Mouse (Mus musculus): ENCODE results near the gene B4galt2.
A peak's percentile ranks its signal among the peaks of the same experiment; 100 is the strongest.

B4galt2 gene

DNA sequence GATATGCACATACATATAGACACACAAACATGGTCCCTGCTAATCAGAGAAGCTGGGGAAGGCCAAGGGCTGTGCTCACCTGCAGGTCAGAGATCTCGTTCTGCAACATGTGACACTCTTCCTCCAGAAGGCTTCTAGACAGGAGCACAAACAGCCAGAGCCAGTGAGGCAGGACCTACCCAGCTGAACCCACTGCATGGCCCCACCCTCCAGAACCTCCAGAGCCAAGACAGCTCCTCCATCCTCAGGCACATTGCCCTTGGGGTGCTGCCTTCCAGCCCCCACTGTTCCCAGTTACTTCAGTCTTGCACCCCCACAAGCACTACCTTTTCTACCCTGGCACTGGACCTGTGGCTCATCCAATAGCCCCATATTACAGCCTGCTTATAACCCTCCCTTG lies 12.8 kb downstream of the B4galt2 start:
- no peak for DNase-seq (ENCODE audit: low spot score)

DNA sequence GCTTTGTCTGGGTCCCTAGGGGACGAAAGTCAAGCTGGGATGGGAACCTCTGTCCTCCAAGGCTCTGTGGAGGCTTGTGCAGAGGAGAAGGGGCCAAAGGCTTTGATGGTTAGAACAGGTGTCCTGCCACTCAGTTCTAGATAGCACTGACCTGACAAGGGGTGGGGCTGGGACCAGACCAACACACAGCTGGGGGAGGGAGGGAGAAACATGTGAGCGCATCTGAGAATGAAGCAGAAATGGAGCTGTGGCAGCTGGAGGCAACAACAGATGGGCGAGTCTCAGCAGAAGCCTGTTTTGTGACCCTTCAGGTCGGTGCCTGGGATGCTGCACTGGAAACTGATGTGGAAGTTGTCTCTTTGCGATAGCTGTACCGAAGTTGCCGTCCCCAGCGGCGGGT lies 14.0 kb downstream of the B4galt2 start:
- DNase-seq (ENCODE audit: low spot score): no peak

DNA sequence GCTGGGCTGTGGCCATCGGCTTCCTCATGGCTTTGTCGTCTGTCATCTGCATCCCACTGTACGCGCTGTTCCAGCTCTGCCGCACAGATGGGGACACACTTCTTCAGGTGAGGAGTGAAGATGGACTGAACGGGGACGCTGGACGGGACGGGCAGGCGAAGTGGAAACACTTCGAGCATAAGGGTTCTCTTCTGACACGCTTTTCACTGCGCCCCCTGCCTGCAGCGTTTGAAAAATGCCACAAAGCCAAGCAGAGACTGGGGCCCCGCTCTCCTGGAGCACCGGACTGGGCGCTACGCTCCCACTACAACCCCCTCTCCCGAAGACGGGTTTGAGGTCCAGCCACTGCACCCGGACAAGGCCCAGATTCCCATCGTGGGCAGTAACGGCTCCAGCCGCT lies 15.5 kb downstream of the B4galt2 start:
- DNase-seq (ENCODE audit: low spot score): peak; percentile 59

DNA sequence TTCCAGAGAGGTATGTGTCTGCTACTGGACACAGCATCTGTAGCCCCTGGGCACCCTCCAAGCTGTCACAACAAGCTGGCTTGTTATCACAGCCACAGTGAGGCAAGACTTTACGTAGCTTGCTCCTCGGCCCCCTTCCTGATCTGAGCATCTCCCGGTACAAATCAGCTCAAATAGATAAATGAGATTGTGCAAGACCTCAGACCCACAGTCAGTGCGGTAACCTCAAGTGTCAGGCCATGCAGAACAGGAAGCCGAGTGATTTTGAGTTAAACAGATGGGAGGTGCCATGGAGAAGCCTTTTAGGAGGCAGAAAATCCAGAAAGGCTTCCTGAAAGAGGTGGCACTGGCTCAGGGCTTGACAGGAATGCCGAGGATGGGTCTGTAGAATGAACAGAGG lies 16.3 kb downstream of the B4galt2 start:
- no peak for DNase-seq (ENCODE audit: low spot score)

DNA sequence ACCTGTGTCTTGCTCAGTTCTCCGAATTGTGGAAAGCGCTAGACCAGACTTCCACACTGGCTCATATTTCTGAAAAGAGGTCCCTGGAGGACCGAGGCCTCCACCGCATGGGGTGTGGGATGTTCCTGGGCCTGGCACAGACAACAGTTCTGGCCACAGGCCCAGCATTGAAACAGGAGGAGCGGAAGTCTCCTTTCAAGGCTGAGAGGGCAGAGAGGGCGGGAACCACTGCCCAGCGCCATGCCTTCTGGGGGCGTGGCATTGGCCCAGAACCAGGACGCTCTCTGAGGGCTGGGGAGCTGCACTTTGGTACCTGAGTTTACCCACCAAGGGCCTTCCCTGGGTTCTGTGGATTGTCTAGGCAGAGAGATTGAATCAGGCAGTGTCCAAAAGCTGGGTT lies 17.2 kb downstream of the B4galt2 start:
- no peak for DNase-seq (ENCODE audit: low spot score)

- no peak for DNase-seq (ENCODE audit: low spot score)
Observed at GRCm38 (mm10) chr4:117862823-117863222, 20.5 kb downstream of the B4galt2 start.

GRCm38 (mm10) chr4:117860570-117860969 lies 22.7 kb downstream of the B4galt2 start:
- no peak for DNase-seq (ENCODE audit: low spot score)

DNA sequence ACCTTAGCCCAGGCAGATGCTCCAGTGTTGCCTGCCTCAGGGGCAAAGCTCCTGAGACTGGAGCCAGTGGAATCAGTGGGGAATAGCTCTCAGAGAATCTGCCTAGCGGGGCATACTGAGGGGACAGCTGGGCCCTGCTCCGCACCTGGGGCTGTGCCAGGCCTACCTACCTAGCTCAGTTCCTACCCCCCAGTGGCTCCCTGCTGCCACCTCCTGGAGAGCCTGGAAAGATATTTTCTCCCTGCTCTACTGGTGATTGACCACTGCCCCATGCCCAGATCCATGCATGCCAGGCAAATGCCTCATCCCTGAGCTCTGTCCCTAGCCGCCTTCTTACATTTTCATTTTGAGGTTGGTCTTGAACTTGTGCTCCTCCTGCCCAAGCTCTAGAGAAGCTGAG lies 24.5 kb downstream of the B4galt2 start:
- no peak for DNase-seq (ENCODE audit: low spot score)

- no peak for DNase-seq (ENCODE audit: low spot score)
Observed at GRCm38 (mm10) chr4:117855146-117855545, 28.1 kb downstream of the B4galt2 start.

- DNase-seq (ENCODE audit: low spot score): no peak
Observed at GRCm38 (mm10) chr4:117852152-117852868, 31.0 kb downstream of the B4galt2 start.

- no peak for DNase-seq (ENCODE audit: low spot score)
Observed at GRCm38 (mm10) chr4:117850871-117851270, 32.4 kb downstream of the B4galt2 start.

GRCm38 (mm10) chr4:117850176-117850575 lies 33.1 kb downstream of the B4galt2 start:
- DNase-seq (ENCODE audit: low spot score): no peak

- no peak for DNase-seq (ENCODE audit: low spot score)
Observed at GRCm38 (mm10) chr4:117849506-117849905, 33.8 kb downstream of the B4galt2 start.

DNA sequence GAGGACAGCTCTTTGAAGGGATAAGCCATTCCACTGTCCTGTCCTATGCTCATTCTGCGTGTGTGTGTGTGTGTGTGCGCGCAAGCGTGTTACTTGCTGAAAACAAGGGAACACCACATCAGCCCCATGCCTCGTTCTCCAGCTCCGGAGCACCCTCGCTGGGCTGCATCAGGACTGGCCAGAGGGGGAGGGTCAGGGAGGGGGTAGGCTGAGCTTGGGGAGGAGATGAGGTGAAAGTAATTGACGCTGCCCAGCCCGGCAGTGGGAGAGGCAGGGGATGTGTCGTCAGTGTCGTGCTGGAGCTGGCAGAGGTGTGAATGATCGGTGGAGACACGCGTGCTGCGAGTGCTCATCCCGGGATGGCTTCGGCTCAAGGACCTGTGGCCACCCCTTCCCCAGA lies 34.2 kb downstream of the B4galt2 start:
- DNase-seq (ENCODE audit: low spot score): no peak

DNA sequence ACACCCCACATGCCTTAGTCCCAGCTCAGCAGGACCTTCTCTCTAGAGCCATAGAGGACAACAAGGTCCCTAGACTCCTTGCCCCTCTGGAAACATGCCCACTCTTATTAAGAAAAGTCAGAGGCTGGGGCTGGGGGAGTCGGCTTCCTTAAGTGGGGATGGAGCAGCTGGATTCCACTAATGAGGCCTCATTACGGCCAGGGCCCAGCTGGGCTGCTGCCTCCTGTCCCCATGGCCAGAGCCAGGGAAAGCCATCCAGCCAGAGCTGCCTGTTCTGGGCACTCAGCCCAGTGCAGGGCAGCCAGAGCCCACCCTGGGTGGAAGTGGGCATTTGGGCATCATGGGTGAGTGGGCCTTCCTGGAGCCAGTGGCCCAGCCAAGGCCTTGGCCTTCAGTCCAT lies 36.3 kb downstream of the B4galt2 start:
- DNase-seq (ENCODE audit: low spot score): no peak

- DNase-seq (ENCODE audit: low spot score): no peak
Observed at GRCm38 (mm10) chr4:117846261-117846660, 37.0 kb downstream of the B4galt2 start.

GRCm38 (mm10) chr4:117845316-117845715 lies 38.0 kb downstream of the B4galt2 start:
- no peak for DNase-seq (ENCODE audit: low spot score)

- DNase-seq (ENCODE audit: low spot score): no peak
Observed at GRCm38 (mm10) chr4:117844467-117844866, 38.8 kb downstream of the B4galt2 start.

- no peak for DNase-seq (ENCODE audit: low spot score)
Observed at GRCm38 (mm10) chr4:117843101-117843500, 40.2 kb downstream of the B4galt2 start.

DNA sequence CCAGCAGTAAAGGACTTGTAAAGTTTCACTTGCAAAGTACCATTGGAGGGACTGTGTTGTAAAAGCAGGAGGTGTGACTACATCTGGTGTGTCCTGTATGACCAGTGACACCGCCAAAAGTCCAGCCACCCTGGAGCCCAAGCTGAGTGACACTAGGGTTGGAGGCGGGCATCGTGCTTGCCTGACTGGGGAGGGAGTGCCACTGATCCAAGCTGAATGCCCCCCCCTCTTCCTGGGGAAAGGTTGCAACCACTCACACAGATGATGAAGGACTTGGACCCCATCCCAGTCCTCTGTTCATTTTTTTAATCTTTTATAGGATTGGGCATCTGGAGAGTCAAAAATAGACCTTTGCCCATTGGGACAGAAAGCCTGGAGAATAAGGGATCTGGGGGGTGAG lies 41.7 kb downstream of the B4galt2 start:
- no peak for DNase-seq (ENCODE audit: low spot score)

GRCm38 (mm10) chr4:117840821-117841220 lies 42.5 kb downstream of the B4galt2 start:
- DNase-seq (ENCODE audit: low spot score): no peak

DNA sequence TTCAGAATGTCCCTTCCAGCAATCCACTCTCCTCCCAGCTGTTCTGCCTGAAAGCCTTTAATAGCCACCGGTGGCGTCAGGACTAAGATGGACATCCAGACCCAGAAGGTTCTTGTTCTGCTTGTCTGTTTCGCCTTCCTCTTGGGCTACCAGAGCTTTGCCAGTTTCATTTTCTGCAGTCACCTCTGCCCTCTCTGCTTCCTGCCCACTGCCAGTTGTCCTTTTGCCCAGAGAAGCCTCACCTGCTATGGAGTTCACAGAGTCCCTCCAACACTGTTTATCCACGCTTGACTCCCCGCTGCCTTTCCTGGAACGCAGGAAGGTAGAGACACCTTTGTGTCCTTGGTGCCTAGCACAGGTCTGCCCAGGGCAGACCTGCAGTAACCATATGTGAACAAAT lies 43.9 kb downstream of the B4galt2 start:
- no peak for DNase-seq (ENCODE audit: low spot score)

GRCm38 (mm10) chr4:117837271-117837670 lies 46.0 kb downstream of the B4galt2 start:
- no peak for DNase-seq (ENCODE audit: low spot score)

DNA sequence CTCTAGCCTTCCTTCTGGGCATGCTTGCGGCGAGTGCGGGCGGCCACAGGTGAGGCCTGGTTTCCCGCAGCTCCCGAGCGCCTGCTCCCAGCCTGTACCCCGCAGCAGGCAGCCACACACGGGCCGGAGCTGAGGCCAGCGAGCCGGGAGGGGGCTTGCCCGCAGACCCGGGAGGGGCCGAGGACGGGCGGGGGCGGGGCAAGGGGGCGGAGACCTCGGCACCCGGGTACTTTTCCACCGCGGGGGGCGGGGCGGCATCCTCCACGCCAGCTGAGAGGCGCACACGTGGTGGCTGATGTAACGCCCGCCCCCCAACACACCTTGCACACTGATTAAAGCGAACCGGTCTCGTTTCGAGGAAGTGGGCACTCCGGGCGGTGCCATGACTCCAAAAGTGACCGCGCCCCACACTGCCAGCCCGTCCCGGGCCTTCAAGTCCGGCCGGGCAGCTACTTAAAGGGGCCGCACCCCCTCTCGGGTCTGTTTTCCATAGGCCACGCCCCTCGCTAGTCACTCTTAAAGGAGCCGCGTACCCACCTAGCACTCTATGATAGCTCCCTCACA lies 47.0 kb downstream of the B4galt2 start:
- DNase-seq (ENCODE audit: low spot score): peak; percentile 90
